Mouse (Mus musculus) urinary bladder, postnatal 14 days (tissue): Measurements from ENCODE around the gene Cox6b1.

Experiments
- DNase-seq: peaks from one replicate; pipeline ENCODE4 v3.0.0; 2021; ENCODE audit warnings: low spot score

Gene Cox6b1

DNA sequence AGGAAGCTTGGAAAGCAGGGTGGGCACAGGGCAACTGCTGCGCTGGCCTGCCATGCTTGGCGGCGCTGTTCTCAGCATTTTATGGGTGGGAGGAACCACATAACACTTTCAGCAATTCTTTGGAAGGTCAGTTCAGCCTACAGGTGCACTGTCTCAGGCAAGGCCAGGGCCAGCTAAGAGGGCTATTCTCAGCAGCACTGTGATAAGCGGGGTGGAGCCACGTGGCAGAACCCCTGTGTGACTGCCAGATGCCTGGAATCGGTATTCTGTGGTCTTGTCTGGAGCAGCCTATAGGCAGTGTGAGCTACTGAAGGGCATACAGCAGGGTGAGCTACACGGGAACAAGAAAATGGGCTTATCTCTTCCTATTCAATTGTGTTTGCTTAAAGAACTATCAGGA is 15.9 kb downstream of the Cox6b1 start:
- DNase-seq, result no peak

DNA sequence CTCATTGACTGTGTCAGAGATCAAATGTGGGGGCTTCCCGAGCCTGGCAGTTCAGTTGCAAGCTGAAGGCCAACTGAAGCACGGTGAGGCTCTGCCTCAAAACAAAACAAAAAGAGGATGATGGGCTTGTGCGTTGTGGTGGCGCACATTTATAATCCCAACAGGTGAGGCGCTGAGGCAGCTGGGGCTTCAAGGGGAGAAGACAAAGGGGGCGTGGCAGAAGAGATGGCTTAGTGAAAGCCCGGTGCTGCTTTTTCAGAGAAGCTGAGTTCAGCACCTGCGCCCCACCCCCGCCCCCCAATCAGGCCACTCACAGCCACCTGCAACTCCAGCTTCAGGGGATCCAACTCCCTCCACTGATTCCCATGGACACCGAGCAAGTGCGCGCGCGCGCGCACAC is 17.5 kb downstream of the Cox6b1 start:
- no peak for DNase-seq

DNA sequence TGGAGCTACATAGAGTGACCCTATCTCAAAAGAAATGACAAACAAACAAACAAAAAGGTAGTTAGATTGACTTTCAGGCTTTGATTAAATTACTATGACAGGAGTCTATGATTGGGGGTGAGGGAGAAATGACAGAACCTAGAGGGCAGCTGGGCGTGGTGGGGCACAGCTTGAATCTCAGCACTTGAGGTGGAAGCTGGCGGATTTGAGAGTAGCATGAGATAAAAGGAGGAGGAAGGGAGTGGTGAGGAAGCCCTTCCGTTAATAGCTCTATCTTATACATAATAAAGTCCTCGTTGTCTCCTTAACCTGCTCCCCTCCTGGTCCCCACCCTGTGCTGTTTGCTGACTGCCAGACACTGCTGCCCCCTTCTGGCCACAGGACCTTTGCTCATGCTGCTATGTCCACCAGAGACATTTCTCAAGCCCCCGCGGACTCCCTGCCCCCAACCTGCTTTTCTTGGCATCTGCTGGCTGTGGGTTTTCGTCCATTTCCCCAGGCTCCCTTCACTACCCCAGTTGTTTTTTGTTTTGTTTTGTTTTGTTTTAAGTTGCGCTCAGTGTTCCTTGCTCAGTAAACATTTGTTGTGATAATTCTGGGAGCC is 18.1 kb downstream of the Cox6b1 start:
- DNase-seq, result peak; percentile 68

DNA sequence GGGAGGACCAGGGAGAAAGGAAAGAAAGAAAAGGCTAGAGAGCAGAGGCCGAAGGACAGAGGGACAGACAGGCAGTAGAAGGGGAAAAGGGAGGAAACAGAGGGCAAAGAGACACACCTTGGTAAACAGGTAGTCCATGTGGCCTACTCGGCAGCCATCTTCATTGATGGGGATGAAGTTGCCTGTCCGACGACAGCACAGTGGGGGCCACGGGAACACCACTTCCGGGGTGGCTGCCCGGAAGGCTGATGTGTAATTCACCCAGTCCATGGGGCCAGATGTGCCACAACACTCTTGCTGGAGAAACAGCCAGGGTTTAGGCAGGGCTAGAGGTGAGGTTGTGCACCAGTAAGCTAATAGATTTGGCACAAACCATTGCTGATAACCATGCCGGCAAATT is 21.0 kb downstream of the Cox6b1 start:
- no peak for DNase-seq

DNA sequence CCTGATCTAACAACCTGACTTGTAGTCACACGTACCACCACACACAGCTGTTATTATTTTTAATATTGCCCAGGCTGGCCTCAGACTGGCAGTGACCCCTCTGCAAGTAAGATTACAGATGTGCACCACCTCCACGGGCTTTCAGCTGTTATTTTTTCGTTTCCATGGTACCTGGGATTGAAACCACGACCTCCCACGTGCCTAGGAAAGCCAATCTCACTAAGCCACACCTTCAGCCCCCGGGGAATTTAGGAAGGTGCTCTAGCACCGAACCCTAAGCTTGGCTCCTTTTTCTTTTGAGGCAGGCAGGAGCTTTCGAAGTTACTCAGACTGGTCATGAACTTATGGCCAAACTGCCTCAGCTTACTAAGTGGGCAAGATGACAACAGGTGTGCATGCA is 21.5 kb downstream of the Cox6b1 start:
- no peak for DNase-seq

DNA sequence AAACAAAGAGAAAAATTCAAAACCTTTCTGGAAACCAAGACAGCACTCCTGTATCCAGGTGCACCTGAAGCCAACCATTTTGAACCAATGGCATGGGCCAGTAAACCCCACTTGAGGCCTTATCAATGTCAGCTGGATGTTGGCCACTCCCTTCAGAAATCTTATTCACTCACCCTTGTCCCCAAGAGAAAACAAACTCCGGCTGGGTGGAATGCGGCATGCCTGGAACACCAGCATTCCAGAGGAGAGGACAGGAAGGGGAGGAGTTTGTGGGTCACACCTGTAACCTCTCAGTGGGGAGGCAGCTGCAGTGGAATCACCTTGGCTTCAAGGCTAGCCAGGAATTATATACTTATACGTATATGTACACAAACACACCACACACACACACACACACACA is 23.4 kb downstream of the Cox6b1 start:
- DNase-seq, result peak; percentile 83

DNA sequence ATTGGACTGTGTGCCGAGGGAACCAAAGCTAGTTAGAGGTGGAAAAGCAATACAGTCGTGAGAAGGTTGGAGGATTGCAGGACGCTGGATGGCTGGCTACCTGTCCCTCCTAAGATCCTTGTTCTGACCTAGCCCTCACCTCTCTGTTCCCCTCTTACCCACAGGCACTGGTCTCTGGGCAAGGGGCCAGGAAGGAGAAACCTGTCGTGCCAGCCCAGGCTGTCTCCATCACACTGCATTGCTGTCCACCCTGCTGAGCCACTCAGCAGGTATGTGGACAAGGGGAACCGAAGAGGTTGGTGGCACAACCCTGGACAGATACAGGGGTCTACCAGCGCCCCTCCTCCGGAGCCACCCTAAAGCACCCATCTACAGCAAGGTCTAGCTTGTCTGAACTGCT is 25.3 kb downstream of the Cox6b1 start:
- peak; percentile 91 for DNase-seq

DNA sequence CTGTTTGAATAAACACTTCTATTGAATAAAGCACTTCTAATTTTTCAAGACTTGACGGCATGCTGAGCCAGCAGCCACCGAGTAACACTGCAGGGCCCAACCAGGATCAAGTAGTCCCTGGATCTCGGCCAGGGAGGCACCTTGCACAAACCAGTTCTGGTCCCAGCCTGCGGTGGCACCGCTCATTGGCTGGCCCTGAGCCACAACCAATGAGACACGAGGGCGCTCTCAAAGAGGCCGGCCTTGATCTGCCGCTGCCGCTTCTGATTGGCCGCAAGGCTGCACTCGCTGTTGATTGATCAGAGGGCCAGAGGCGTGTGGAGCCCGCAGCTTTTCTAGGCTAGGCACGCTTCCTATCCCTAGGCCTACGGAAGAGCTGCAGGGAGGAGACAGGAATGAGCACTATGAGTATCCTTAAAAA is 26.0 kb downstream of the Cox6b1 start:
- DNase-seq, result peak; percentile 95

DNA sequence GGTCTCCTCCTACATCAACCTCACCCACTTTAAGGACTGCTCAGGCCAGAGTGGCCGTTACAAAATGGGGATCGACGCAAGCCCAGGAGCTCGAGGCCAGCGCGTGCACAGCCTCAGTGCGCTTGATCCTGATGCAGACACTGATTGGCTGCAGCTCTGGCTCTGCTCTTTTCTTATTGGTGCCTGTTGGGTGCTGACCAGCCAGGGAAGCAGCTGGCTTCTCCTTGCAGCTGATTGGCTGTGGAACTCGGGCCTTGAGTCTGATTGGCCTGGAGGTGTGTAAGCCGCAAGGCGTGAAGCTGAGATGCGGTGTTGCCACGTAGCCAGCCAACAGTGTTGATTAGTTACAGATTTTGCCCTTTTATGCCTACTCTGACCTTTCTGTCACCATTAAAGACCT is 27.2 kb downstream of the Cox6b1 start, which contains the start of gene Zbtb32:
Gene Zbtb32 (minus strand): TSS at position 124 of the 400 bp plus-strand sequence.
- DNase-seq, result no peak

DNA sequence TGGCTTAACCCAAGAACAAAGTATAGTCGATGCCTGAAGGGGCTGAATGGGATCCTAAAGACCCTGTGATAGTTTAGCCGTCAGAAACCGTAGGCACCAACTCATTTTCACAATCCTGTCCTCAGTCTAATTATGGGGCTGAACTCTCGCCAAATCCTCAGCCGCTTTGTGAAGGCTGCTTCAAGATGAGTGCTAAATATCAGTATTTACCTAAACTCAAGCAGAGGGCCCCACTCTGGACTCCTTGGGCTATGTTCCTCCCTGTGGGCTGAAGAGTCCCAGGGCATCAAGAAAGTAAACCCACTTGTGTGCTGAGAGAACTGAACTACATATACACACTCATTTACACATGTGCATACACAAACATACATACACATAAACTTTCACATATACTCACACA is 29.1 kb downstream of the Cox6b1 start:
- DNase-seq, result no peak

DNA sequence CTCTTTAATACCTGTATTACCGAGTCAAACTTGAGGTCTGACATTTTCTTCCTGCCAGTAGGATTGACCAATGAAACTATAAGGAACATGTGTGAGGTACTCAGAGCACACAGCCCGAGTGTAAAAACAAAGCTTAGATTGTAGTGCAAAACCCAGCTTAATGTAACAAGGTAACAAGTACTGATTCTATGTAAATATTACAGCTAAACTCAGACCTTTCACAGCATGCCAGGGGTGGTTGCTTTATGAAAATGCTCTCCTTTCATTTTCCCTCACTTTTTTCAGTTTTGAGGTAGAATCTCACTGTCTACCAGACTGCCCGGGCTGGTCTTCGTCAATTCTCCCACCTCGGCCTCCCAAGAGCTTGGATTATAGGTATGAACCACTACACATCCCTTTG is 29.9 kb downstream of the Cox6b1 start:
- DNase-seq, result no peak

DNA sequence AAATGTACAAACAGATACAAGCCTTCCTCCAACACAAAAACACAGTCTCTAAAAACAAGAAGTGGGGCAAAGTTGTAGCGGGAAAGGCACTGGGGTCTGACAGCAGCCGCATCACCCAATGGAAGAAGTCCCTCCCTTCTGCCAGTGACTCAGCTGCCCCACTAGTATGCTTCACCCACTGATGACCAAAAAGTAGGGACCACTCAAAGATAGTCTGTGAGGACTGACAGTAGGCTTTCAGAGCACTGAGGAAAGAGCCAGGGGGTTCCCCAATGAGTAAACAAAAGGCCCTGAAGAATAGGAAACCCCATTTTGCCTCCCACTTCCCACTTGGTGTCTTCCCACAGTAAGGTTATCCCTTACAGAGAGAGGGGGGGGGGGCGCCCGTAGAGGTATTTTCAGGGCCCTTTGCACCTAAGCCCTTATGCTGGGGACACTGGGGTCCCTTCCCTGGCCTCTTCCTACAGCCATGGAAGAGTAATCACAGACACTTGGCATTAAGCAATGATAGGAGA is 31.4 kb downstream of the Cox6b1 start:
- no peak for DNase-seq

DNA sequence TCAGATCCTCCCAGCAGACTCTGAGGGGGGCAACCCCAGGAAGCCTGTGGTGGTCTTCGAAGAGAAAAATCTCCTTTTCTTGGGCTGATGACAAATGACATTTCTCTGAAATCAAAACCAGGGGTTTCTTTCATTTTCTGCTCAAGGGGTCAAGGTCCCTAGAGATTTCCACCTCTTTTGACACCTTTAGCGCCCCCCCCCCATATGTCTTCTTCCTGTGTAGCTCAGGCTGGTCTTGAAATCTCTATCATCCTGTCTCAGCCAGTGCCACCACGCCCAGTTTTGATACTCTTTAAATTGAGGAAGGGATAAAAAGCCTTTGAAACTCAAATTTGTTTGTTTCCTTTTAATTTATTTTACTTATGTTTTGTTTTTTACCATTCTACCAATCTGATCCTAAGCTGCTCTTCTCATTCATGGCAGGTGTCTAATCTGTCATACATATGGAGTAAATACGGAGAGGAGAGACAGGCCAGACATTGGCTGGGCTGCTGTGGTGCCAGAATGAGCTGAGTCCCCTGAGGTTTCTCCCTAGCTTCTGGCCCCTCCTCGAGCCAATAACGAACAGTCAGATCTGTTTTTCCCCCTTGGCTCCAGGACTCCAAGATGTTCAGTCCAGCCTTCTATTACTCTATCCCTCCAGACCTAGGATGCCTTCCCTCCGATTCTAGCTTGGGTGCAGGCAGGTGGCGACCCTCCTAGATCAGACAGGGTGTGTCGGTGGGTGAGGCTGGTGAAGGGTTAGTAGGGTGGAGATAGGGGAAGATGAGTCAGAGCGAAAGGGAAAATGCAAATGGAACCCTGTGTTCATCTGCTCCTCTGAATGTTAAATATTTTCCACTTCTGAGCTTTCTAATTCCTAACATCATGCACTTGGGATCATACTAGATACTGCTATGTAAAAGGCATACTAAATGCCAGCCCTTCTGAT is 32.1 kb downstream of the Cox6b1 start:
- no peak for DNase-seq

DNA sequence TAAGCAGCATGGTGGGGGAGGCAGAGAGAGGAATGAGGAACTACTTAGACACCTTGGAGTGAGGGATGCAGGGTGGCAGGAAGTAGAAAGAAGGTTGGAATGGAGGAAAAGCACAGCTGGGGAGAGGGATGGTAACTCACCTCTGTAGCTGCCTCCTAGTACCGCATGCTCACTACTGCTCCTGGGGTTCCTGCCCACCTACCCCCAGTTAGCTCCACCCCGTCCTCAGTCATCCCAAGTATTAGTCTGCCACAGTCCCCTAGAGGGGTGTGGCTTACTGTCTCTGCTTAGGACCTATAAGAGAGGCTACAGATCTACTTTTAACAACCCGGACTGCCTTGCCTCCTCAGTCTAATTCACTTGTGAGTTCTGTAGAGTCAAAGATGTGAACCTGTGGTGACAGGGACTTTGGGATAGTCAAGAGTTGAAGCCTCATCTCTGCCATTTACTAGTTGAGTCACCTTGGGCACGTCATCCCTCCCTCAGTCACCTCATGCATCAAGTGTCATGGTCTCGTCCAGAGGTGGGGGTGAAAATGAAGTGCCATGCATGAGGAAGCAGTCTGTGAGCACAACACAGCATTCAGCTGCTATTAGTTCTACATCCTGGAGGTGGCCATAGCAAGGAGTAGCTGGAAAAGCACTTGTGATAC is 33.1 kb downstream of the Cox6b1 start:
- no peak for DNase-seq

DNA sequence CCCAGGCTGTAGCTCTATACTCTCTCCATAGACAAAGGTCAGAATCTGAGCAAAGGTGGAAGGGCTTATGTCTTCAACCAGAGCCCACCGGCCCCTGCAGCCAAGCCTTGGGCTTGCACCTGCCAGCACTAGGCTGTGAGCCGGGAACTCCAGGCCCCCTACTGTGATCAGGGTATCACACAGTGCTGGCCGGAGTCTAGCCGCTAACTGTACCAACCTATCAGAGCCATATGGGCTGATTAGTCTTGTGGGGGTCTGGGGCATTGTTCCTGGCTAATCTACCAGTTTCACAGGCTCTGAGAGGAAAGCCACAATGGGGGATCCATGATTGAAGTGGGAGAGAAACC is 34.4 kb downstream of the Cox6b1 start:
- DNase-seq, result no peak

DNA sequence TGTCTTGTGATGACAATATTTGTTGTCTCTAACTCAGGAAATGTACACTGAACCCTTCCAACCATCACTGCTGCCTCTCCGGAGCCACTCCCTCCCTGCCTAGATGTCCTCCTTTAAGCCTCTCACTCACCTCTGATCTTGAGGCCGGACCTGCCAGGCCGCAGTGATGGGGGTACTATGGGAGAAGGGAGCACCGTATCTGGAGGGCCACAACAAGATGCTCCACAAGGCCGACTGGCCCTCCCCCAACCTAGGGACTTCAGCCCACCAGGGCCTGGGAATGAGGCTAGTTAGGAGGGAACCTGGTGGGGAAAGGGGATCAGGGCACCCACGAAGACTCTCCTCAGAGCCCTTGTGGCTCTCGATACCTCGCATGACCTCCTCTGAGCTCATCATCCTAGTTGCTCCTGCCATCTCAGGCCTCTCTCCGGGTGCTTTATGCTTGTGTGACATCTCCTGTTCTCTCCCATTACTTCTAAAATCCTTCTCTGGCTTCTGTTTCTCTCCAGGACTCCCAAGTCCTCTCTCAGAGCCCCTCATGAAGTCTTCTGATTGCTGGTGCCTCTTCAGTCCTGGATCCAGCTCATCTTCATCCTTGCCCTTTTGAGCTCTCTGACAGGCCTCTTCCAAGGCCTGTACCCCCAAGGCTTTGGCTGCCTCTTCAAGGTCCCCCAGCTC is 34.9 kb downstream of the Cox6b1 start:
- no peak for DNase-seq

DNA sequence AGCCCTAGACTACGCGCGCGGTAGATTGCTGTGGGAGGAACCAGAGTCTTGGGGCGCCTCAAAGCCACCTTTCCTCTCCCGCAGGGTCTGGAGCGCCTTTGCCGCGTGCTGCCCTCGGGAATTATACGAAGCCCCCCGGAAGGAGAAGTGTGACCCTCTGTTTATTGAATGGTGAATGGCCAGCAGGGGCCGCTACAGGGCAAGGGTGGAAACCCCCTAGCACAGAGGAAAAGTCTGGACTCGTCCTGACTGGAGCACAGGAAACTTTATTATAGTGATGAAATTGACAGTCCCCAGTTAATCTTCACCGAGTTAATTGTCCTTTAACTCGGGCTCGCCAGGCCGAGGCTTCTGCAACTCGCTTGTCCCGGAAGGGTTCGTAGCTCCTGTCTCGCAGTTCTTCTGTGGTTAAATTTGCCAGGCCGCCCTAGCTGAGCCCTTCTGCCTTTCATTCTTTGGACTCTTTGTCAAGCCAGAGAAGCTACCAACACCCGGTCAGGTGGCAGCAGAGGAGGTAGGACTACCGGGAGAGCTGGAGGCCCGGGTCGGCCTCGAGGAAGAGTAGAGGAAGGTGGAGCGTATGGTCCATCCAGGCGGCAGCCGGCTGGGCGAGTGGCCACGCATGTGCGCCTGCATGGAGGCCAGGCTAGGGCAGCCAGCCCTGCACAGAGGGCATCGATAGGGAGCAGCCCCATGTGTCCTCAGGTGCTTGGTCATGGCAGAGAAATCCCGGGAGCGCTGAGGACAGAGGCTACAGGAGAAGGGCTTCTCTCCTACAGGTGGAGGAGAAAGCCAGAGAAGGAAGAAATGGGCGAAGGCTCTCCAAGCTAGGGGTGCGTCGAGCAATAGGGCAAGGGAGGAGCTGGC is 36.3 kb downstream of the Cox6b1 start:
- peak; percentile 90 for DNase-seq

DNA sequence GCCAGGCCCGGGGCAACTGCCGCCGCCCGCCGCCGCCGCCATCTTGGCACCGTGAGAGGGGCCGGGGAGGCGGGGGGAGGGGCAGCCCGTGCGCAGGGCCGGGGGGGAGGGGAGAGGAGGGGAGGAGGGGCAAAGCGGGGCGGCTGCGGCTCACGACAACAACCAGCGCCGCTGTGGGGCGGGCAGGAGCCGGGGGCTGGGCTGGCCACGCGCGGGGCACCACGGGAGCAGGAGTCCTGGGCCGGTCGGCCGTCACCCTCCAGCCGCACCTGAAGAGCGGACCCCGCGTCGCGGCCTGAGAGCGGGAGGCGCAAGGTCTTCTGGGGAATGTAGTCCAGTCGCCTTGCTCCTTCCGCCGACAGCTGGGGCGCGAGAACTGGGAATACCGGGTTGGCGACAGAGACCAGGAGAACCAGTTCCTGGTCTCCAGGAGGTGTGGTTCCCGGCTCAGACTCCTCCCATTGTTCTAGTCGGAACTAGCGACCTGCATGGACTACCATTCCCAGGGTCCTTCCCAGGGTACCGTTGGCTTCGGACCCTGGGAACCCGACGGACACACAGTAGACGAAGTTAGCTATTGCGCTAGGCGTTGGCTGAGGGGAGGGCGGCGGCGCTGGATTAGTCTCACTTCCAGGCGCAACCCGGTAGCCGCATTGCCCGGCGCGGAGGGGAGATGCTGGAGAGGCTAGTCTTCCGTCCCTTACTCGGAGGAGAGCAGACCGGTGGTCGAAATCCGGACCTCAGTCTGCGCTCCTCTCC is 37.1 kb downstream of the Cox6b1 start, which contains the start of gene Kmt2b:
Gene Kmt2b (minus strand): TSS at position 51 of the 759 bp plus-strand sequence.
- peak; percentile 98 for DNase-seq

DNA sequence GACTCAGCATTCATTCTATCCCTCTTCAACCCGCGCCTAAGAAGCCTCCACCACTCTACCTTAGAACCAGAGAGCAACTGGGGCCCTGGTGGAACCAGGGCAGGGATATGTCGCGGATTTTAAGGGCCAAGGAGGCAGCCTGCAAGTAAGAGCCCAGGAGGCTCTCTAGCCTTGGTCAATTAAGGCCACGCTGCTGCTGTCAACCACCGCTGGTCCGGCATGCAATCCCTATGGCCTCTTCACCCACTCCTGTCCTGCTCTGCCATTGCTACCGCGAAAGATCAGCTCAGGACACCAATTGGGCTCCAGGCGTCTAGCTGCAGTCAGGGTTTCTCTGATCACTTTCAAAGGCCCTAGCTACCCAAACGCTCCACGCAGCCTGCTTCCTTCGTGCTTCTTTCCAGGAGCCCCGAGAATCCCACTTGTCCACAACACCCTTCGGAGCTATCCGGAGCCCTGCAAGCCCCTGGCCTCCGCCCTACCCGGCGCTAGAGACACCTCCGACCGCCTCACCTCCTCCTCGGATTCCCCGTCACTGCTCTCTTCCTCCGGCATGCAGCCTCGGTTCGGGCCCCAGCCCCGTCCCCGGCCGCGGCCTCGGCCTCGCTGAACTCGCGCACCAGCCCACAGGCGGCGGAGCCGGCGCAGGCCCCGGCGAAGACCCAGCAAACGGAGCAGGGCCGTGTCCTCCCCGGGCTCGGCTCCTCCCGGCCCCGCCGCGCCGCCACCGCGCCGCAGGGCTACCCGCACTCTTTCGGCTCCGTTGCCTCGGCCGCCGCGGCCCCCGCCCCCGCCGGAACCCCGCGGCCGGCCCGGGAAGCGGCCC is 37.9 kb downstream of the Cox6b1 start:
- peak; percentile 51 for DNase-seq
